Mouse (Mus musculus) layer of hippocampus, postnatal 25 days (tissue): ENCODE data around the gene Cops9. TPM values are rescaled to one million over a fixed set of nuclear protein-coding genes. Genes with fewer than 3 reads are reported as not detected.

ENCODE experiments used
- DNase-seq, 2 experiments: peaks; one replicate each; pipeline ENCODE4 v3.0.0; 2022; ENCODE audit warnings: mixed read lengths in 2 of 2, low spot score in 1 of 2; ENCODE audit errors: extremely low spot score in 1 of 2
- total RNA-seq, 2 experiments: library from RNA; stranded (reverse); gene quantifications; 2 replicates each; pipeline ENCODE4 v1.2.3; 2021

Cops9 gene
- total RNA-seq, 2 experiments from 2014 or later, result 323 to 367 TPM

- DNase-seq, result no peak
These were observed 5.2 kb upstream of the Cops9 start for GRCm38 (mm10) chr1:92647026-92647425.

- DNase-seq, result no peak
These were observed 4.8 kb upstream of the Cops9 start for GRCm38 (mm10) chr1:92646601-92647000.

GRCm38 (mm10) chr1:92646111-92646510 is 4.3 kb upstream of the Cops9 start:
- DNase-seq, result no peak

- no peak for DNase-seq
These were observed 3.1 kb upstream of the Cops9 start for GRCm38 (mm10) chr1:92644916-92645315.

- no peak for DNase-seq
These were observed 1.9 kb upstream of the Cops9 start for GRCm38 (mm10) chr1:92643691-92644090.

GRCm38 (mm10) chr1:92640393-92640792 is 1.4 kb downstream of the Cops9 start:
- no peak for DNase-seq

GRCm38 (mm10) chr1:92638736-92639135 is 3.0 kb downstream of the Cops9 start:
- no peak for DNase-seq

- no peak for DNase-seq
These were observed 3.6 kb downstream of the Cops9 start for GRCm38 (mm10) chr1:92638181-92638580.

GRCm38 (mm10) chr1:92637501-92638172 is 4.1 kb downstream of the Cops9 start:
- DNase-seq, result no peak

DNA sequence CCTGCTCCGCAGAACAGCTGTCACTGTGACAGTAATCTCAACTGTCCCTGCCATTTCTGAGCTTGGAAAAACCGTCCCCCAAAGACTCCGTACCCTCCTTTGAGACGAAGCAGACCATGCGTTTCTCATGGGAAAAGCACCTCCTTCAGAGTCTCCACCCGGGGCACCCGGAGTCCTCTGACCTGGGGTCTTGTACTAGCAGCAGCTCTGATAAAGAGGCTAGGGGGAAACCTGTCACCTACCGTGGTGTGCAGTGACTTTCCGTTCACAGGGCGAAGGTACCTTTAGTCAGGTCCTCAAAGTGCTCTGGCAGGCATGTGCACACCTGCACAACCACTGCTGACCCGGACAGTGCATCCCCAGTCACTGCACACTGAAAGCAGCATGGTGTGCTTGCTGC is 5.1 kb downstream of the Cops9 start:
- DNase-seq, result no peak

- DNase-seq, result no peak
These were observed 5.8 kb downstream of the Cops9 start for GRCm38 (mm10) chr1:92636015-92636414.

- peak in 1 of 2 experiments; percentile 8 for DNase-seq
These were observed 6.7 kb downstream of the Cops9 start for GRCm38 (mm10) chr1:92634976-92635599.

- DNase-seq, result no peak
These were observed 7.2 kb downstream of the Cops9 start for GRCm38 (mm10) chr1:92634569-92634968.

GRCm38 (mm10) chr1:92633726-92634125 is 8.1 kb downstream of the Cops9 start:
- DNase-seq, result peak in 1 of 2 experiments; percentile 3

GRCm38 (mm10) chr1:92632948-92633347 is 8.8 kb downstream of the Cops9 start:
- DNase-seq, result no peak

DNA sequence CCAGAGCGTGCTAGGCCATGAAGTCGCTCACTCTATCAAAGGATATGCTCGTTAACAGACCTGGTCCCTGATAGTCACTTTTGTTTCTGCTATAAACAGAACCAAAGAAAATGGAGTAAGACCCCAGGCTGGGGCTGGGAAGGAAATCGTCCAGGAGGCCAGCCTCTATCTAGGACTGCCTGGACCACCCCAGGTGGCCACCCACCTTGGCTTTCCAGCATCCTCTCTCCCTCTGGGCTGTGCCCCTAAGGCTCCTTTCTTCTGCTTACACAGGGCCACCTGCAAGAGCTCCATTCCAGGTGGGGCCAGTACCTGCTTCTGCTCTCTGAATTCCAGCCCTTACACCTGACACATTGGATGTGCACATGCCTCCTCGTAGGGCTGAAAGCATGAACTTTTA is 9.6 kb downstream of the Cops9 start:
- DNase-seq, result peak in 1 of 2 experiments; percentile 0

DNA sequence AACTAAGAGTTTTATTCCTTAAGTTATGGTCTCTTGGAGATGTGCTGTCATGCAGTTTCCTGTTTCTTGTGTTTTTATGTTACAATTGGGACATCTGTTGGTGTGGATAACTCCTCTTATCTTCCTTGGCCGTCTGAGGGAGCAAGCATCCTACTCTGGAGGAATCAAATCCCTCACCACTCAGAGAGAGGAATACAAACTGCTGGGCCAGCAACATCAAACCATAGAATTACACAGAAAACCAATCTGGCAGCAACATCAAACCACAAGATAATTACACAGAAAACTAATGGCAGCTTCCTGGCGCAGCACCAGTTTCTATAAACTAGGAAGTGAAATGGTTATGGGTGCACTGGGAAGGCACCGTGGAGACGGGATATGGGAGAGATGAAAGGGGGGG is 13.6 kb downstream of the Cops9 start:
- no peak for DNase-seq

DNA sequence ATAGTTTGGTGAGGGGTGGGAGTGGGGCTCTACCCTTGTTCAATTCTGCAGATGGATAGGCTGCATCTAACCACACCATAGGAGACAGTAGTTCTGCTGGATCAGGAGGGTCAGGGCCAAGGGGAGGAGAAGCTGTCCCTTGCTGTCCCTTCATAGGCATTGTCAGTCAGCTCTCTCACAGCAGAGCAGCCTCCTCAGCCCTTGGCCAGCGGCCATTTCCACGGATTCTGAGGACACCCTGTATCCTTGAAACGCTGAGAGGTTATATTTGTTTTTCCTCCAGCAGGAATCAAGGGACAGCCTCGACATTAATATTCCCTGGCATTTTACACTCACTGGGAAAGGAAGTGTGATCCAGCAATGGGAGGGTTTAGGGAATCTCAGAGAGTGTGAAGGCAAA is 23.4 kb downstream of the Cops9 start:
- DNase-seq, result no peak

- no peak for DNase-seq
These were observed 24.3 kb downstream of the Cops9 start, which contains the start of gene Olfr12 for GRCm38 (mm10) chr1:92617488-92617887. Olfr12 (plus strand) TSS chr1:92617788.

DNA sequence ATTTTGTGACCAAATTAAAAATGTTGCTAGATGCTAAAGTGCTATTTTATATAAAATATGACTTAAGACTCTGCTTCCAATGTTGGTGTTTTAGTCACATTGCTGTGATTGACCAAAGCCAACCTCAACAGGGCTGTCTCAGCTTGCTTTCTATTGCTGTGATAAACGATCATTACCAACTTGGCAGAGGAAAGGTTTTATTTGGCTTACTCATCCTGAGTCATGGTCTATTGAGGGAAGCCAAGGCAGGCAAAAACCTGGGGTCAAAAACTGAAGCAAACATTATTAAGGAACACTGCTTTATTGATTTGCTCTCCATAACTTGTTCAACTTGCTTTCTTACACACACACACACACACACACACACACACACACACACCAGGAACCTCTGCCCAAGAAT is 25.7 kb downstream of the Cops9 start:
- DNase-seq, result no peak

GRCm38 (mm10) chr1:92614516-92614915 is 27.3 kb downstream of the Cops9 start:
- no peak for DNase-seq

DNA sequence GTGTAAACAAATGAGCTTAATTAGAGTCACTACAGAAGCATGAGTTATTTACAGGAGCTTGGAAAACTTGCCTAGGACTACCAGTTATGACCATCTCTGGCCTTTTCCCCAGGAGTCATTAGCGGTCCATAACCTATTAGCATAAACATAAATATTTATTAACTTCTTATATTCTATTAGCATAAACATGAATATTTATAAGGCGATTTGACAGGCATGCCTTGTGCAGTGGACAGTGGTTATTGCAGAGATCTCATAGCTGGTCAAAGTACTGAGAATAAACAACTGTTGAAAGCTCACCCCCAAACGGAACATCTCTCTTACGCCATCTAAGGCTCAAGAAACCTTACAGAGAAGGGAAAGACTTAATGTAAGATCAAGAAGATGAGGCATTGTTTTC is 28.6 kb downstream of the Cops9 start:
- DNase-seq, result no peak
